Mouse (Mus musculus): Measurements from ENCODE around the gene Hist1h2ap.

DNA sequence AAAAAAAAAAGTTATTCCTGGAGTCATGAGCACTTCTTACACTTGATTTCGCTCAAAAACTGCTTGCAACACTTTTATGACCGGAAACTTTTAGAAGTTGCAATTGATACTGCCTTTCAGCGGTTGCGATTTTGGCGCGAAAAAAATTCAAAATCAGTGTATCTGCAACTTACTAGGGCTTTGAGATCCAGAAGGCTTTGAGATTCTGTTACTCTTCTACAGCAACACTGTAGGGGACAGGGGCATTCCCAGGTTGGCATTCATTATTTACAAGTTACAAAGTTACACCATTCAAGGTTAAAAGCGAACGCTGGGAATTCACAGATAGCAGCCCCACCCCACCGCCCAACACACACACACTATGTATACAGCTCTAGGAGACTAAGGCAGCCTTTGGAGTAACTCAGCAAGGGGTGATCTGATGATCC lies 49.6 kb downstream of the Hist1h2ap start:
- TF ChIP-seq CTCF (IDR thresholded peaks at IDR 0.05; ENCODE audit: borderline replicate concordance, insufficient read depth, low read length) (no peak), POLR2A (IDR thresholded peaks at IDR 0.05; ENCODE audit: low read depth, low read length) (no peak)

Measured in embryonic fibroblast, embryonic 13.5 days (primary cell).